Mouse (Mus musculus) forebrain, embryonic 12.5 days (tissue): Measurements from ENCODE around the gene Gm20388. TPM values are rescaled to one million over a fixed set of nuclear protein-coding genes. Genes with fewer than 3 reads are reported as not detected.

Source experiments
- ATAC-seq: fragments of 200-750 bp; cut with Nextera tagmentation; 2 replicates; pipeline ENCODE4 v1.8.0; 2017; ENCODE audit warnings: moderate TSS enrichment; ENCODE audit not compliant: low FRiP score
- H3K27ac ChIP-seq: fragments of 300-500 bp; sonication (generic); 2 replicates; pipeline ENCODE4 v1.5.1; 2016; ENCODE audit warnings: mild to moderate bottlenecking
- H3K27me3 ChIP-seq: fragments of 300-500 bp; sonication (generic); 2 replicates; pipeline ENCODE4 v1.6.1; 2016; ENCODE audit warnings: mild to moderate bottlenecking
- H3K36me3 ChIP-seq: fragments of 300-500 bp; sonication (generic); replicated peaks from 2 replicates; pipeline ENCODE4 v1.6.1; 2016; ENCODE audit warnings: mild to moderate bottlenecking
- H3K4me1 ChIP-seq: fragments of 300-500 bp; sonication (generic); 2 replicates; pipeline ENCODE4 v1.6.1; 2016
- H3K4me2 ChIP-seq: fragments of 300-500 bp; sonication (generic); 2 replicates; pipeline ENCODE4 v1.6.1; 2016; ENCODE audit warnings: mild to moderate bottlenecking, moderate library complexity
- H3K4me3 ChIP-seq: fragments of 300-500 bp; sonication (generic); replicated peaks from 2 replicates; pipeline ENCODE4 v1.5.1; 2016; ENCODE audit warnings: mild to moderate bottlenecking
- H3K9ac ChIP-seq: fragments of 300-500 bp; sonication (generic); 2 replicates; pipeline ENCODE4 v1.6.1; 2016; ENCODE audit warnings: mild to moderate bottlenecking
- H3K9me3 ChIP-seq: fragments of 300-500 bp; sonication (generic); 2 replicates; pipeline ENCODE4 v1.6.1; 2016
- WGBS: fragments of 180-500 bp; shearing (Covaris S2); methylation state at CpG from one replicate; pipeline ENCODE4 v1.1.7; 2016; 5-methylcytosine and 5-hydroxymethylcytosine counted together
- polyA plus RNA-seq: library from polyadenylated mRNA; unstranded; fragments of >200 nt; fragmentation: Nextera tagmentation; extraction: Ambion mirVana; gene quantifications from 2 replicates; pipeline ENCODE4 v1.2.1, GENCODE M21; 2016

The Gm20388 gene
- polyA plus RNA-seq, 1 experiment from 2014 or later = not detected

DNA sequence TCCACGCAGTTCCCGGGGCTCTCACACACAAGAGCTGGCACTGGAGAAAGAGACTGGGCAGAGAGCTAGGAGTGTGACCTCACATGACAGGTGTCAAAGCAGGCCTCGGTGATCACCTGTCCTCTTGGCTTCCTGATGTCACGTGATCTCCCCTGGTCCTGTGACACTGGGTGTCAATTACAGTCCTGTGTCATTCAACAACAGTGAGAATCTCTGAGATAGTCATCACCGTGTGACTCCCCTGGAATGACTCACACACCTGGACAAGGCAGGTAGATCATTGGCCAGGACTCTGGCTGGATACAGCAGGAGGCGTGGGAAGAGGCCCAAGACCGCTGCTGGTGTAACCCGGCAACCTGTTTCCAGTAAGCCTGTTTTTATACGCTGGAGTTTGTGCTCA is 3826.3 kb downstream of the Gm20388 start:
- Histone ChIP-seq H3K27ac (no peak overlapping the region), H3K4me1 (peaks cover 17% of the 10 kb centered on the region), H3K9me3 (no peaks in the 10 kb centered on the region), H3K27me3 (peaks cover 9% of the 10 kb centered on the region; the same call in 1 of the 2 replicates), H3K9ac (no peak overlapping the region), H3K36me3 (no peaks in the 10 kb centered on the region), H3K4me2 (no peak overlapping the region), H3K4me3 (no peak overlapping the region)
- no peak for ATAC-seq
- WGBS = 85% methylated on average over 9 of the region's 9 CpGs

DNA sequence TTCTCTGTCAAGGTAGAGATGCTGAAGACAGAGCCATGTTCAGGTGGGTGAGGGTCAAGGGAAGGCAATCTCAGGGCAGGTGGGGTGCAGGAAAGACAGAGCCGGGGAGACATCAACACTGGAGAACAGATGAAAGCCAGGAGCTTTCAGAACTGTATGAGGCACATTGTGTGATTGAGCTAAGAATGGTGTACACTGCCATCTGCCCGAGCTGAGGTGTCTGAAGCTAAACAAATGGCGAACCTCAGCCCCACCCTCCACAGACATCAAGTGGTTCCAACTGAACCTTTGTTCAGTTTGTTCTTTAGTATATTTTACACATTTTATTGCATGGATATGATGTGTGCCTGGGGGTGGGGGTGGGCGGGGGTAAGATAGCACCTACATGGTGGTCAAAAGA is 3829.6 kb downstream of the Gm20388 start:
- 75% methylated on average over 4 of the region's 4 CpGs for WGBS

DNA sequence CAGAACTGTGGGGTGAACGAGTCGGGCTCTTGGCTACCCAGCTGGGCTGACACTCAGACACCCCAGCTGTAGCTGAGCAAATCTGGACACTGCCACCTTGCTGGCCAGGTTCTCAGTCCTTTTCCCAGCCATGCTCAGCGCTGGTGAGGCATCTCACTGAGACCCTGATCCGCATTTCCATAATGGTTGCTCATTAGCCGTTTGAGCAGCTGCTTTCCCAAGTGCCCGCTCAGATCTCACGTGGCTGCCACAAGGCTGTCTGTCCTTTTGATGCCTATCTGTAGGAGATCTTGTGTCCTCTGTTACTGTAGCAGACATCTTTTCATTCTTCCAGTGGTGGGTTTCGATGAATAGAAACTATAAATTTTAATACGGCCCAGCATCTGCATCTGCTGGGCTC is 3830.6 kb downstream of the Gm20388 start:
- Histone ChIP-seq H3K4me2 (no peak overlapping the region), H3K9ac (no peak overlapping the region), H3K36me3 (no peaks in the 10 kb centered on the region), H3K9me3 (no peaks in the 10 kb centered on the region), H3K4me3 (no peak overlapping the region), H3K27me3 (peaks cover 9% of the 10 kb centered on the region; the same call in 1 of the 2 replicates), H3K4me1 (peaks cover 17% of the 10 kb centered on the region), H3K27ac (peak overlapping the region; percentile 50; the same call in 1 of the 2 replicates)
- WGBS = 49% methylated on average over 9 of the region's 9 CpGs
- peak; percentile 55; the same call in 1 of the 2 replicates for ATAC-seq

More for the DNA sequence above, 3829.6 kb downstream of the Gm20388 start:
- Histone ChIP-seq H3K4me2 (no peak overlapping the region), H3K36me3 (no peaks in the 10 kb centered on the region), H3K27ac (no peak overlapping the region), H3K9ac (no peak overlapping the region), H3K4me1 (peaks cover 17% of the 10 kb centered on the region), H3K9me3 (no peaks in the 10 kb centered on the region), H3K4me3 (no peak overlapping the region), H3K27me3 (peaks cover 9% of the 10 kb centered on the region; the same call in 1 of the 2 replicates)
- ATAC-seq = no peak

DNA sequence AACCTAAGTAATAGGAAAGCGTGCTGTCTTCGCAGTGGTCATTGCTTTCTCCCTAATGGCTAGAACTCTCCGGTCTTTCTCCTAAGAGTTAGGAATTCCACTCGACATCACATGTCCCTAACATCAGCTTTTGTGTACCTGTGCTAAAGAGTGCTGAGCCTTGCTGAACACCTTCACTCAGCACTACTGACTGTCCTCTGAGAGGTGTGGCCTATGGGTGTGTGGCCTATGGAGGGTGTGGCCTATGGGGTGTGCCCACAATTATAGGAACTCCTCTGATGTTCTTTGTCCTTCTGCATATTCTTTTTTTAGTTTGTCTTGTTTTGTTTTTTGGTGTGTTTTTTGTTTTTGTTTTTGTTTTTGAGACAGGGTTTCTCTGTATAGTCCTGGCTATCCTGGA is 3835.8 kb downstream of the Gm20388 start:
- Histone ChIP-seq H3K4me3 (no peak overlapping the region), H3K4me1 (peaks cover 2% of the 10 kb centered on the region; the same call in 1 of the 2 replicates), H3K36me3 (no peaks in the 10 kb centered on the region), H3K27me3 (no peaks in the 10 kb centered on the region), H3K9me3 (no peaks in the 10 kb centered on the region), H3K9ac (no peak overlapping the region), H3K4me2 (no peak overlapping the region), H3K27ac (no peak overlapping the region)
- ATAC-seq = no peak
- WGBS = 91% methylated on average over 4 of the region's 4 CpGs

DNA sequence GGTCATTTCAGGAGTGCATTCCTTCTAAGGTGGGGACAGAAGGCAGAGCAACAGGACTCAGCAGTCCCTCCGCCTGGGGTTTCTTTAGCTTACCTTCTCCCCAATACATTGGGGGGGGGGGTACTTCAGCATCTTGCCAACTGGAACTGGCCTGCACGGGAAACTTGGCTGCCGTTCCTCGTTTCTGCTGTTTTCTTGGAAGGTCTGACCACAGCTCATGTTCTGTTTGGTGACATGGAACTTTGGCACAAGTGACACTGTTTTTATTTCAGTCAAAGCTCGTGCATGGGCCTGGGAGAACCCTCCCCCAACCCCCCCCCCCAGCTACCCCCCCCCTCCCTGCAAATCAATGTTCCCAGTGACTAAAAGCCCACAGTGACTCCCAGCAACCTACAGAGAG is 3837.1 kb downstream of the Gm20388 start:
- 50% methylated on average over 5 of the region's 5 CpGs for WGBS

DNA sequence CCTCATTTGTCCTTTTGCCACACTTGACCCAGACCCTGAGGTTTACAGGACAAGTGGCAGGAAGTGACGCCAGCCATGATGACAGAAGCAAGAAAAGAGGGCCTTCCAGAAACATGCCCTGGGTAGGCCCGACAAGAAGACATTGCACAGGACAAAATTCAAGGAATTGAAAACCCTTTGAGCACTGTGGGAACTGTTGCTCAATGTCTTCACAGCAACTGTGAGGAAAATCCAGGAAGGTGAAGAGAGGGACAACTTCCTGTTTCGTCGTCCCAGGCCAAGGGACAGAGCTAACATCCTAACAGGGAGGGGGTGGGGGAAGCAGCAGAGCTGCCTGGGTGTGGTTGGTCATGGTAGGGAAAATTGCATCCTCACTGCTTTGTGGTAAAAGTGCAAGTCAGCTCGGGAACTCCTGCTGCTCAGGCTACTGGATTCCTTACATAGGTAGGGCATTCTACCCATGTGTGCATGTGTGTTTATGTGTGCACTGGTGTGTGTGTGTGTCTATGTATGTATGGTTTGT is 3839.6 kb downstream of the Gm20388 start:
- WGBS = 77% methylated on average over 5 of the region's 5 CpGs
- H3K4me1 ChIP-seq = peaks cover 20% of the 10 kb centered on the region
- no peaks in the 10 kb centered on the region for H3K9me3 ChIP-seq
- no peak overlapping the region for H3K4me2 ChIP-seq
- H3K9ac ChIP-seq = no peak overlapping the region
- no peaks in the 10 kb centered on the region for H3K36me3 ChIP-seq
- no peak overlapping the region for H3K27ac ChIP-seq
- ATAC-seq = no peak
- no peak overlapping the region for H3K4me3 ChIP-seq
- H3K27me3 ChIP-seq = no peaks in the 10 kb centered on the region

More for the DNA sequence above, 3837.1 kb downstream of the Gm20388 start:
- Histone ChIP-seq H3K4me1 (peaks cover 1% of the 10 kb centered on the region), H3K27ac (no peak overlapping the region), H3K4me3 (no peak overlapping the region), H3K9ac (no peak overlapping the region), H3K9me3 (no peaks in the 10 kb centered on the region), H3K36me3 (no peaks in the 10 kb centered on the region), H3K27me3 (no peaks in the 10 kb centered on the region), H3K4me2 (no peak overlapping the region)
- ATAC-seq = no peak

DNA sequence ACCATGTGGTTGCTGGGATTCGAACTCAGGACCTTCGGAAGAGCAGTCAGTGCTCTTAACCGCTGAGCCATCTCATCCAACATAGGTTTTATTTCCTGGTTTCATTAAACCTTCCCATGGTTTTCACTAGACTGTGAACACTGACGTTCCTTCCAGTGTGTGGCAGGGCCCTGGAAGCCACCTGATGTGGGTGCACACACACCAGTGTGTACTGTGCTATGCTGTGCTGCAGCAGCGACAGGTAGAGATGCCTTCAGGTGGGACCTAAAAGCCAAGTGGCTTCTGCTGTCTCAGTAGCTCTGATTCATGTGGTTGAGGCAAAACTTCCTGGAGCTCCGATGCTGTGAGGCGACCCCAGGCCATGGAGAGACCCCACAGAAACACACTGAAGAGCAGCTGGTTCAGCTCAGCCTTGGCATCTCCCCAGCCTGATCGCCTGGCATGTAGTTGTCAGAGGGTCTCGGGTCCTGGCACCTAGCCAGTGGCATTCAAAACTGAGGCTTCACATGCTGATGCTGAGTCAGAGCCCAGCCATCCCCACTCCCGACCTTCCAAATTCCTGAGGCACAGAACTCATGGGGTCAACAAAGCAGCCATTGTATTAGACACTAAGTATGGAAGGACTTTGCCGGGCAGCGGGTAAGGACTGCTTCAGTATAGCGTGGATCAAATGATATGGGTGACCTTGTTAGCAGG is 3842.3 kb downstream of the Gm20388 start:
- Histone ChIP-seq H3K9ac (no peak overlapping the region), H3K27me3 (no peaks in the 10 kb centered on the region), H3K27ac (peak overlapping the region; percentile 81), H3K4me1 (peaks cover 27% of the 10 kb centered on the region), H3K4me3 (no peak overlapping the region), H3K36me3 (no peaks in the 10 kb centered on the region), H3K4me2 (peak overlapping the region; percentile 46; the same call in 1 of the 2 replicates), H3K9me3 (no peaks in the 10 kb centered on the region)
- 0 out of 2 replicates have a peak, but pooled peaks have one; percentile 59 for ATAC-seq
- WGBS = 44% methylated on average over 13 of the region's 13 CpGs

DNA sequence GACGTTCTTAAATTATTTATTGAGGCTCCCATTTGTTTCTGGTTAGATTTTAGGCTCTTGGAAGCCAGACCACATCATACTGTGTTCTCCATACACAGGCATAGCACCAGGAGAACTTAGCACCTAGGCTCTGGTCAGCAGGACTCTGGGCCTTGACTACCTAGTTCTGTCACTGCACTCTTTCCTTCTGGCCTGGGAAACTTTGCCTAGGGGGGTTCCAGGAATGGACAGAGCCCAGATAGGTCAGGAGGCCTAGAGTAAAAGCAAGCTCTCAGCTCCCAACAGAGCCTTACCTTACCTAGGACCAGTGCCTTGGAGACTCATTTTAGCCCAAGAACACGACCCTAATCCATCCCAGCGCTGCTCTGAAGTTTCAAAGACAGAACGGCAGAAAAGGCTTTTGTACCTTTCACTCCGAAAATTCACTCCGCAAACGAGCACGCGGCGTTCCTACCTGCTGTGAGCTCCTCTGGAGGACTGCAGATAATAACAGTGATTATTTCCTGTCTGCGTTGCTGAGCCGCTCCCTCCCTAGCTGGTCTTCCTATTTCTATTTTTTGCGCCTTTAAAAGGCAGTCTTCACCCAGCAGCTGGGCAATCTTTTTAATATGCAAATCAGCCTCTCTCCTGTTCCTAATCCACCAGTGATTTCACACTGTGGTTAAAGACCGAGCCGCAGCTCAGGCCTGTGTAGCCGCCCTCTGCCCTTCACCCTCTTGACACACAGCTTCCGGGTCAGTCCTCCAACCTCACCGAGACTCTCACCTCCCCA is 3843.1 kb downstream of the Gm20388 start:
- H3K9ac ChIP-seq = 0 out of 2 replicates have a peak overlapping the region, but pooled peaks have one; percentile 25
- no peaks in the 10 kb centered on the region for H3K27me3 ChIP-seq
- H3K4me3 ChIP-seq = peak overlapping the region; percentile 10; the same call in 1 of the 2 replicates
- peaks cover 27% of the 10 kb centered on the region for H3K4me1 ChIP-seq
- peak overlapping the region; percentile 46 for H3K4me2 ChIP-seq
- 2% methylated on average over 18 of the region's 18 CpGs for WGBS
- H3K9me3 ChIP-seq = no peaks in the 10 kb centered on the region
- H3K27ac ChIP-seq = peak overlapping the region; percentile 81
- no peaks in the 10 kb centered on the region for H3K36me3 ChIP-seq
- ATAC-seq = peak; percentile 63

DNA sequence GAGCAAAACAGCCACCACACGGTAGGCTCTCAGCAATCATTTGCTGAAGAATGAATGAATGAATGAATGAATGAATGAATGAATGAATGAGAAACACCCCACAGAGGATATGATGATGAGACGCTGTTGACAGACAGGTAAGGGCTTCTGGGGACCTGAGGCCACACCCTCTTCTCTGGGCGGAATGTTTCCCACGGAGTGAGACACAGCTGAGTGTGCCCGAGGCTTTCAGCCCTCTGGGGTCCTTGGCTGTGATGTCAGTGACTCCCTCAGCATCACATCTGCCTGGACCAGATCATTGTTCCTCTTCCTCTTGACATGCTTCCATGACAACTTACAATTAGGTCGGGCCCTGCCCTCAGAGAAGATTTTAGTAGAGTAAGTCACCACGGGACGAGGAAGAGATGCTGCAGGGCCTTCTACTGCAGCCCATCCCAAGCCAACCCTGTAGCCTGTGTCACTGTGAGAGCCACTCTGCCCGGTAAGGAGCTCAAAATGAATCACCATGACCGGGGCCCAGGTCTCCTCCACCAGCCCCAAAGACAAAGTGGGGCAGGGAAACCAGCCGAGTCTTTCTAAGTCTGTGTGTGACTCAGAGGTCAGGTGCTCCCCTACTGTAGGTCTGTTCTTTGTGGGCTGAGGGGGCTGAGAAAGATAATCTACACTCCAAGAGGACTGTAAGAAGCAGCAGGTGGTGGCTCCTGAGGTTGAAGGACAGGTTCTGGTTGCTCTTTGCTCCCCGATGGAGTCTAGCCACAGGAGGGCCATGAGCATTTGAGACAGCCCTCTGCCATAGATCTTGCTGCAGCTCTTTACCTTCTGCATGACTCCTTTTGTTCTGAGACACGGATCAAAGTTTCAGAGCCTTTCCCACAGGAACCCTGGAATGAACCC is 3844.1 kb downstream of the Gm20388 start:
- Histone ChIP-seq H3K4me3 (no peak overlapping the region), H3K4me1 (peaks cover 31% of the 10 kb centered on the region), H3K27ac (no peak overlapping the region), H3K36me3 (no peaks in the 10 kb centered on the region), H3K27me3 (no peaks in the 10 kb centered on the region), H3K4me2 (peak overlapping the region; percentile 46; the same call in 1 of the 2 replicates), H3K9me3 (no peaks in the 10 kb centered on the region), H3K9ac (no peak overlapping the region)
- ATAC-seq = peak; percentile 25; the same call in 1 of the 2 replicates
- 75% methylated on average over 13 of the region's 13 CpGs for WGBS

DNA sequence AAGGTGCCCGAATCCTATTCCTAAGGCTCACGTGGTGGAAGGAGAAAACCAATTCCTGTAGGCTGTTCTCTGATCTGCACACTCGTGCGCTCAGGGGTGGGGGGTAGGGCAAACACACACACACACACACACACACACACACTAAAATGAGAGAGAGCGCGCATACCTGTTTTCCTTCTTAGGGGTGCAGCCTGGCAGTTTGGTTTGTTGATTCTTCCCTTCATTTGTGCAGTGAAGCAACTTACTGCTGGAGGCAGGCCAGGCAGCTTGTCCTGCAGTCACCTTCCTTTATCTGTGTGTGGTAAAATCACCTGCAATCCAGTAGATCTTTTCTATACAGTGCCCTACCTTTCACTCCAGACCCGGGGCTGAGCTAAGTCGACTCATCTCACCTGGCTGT is 3846.3 kb downstream of the Gm20388 start:
- no peaks in the 10 kb centered on the region for H3K36me3 ChIP-seq
- ATAC-seq = no peak
- peaks cover 51% of the 10 kb centered on the region for H3K4me1 ChIP-seq
- no peaks in the 10 kb centered on the region for H3K9me3 ChIP-seq
- no peaks in the 10 kb centered on the region for H3K27me3 ChIP-seq
- 79% methylated on average over 8 of the region's 8 CpGs for WGBS
- H3K4me2 ChIP-seq = no peak overlapping the region
- no peak overlapping the region for H3K27ac ChIP-seq
- H3K4me3 ChIP-seq = no peak overlapping the region
- H3K9ac ChIP-seq = no peak overlapping the region

DNA sequence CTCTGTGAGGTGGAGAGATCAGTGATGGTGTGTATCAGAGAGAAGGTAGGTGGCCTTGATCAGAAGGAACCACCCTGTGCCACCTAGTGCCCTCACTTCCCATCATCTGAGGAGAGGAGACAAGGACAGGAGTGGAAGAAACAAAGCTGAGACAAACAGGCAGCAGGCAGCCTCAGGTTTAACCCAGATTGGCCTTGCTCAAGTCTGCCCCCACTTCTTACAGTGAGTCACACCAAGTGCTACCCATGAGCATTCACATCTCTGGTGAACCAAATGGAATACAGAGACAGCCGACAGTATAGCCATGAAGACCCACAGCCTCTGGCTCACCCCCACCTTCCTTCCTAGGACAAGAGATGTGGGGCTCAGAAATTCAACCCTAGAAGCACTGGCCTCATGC is 3848.3 kb downstream of the Gm20388 start:
- no peak overlapping the region for H3K27ac ChIP-seq
- no peak for ATAC-seq
- no peaks in the 10 kb centered on the region for H3K36me3 ChIP-seq

More for the DNA sequence above, 3848.3 kb downstream of the Gm20388 start:
- Histone ChIP-seq H3K4me1 (peaks cover 41% of the 10 kb centered on the region), H3K4me3 (no peak overlapping the region), H3K27me3 (0 out of 2 replicates have a peak, but pooled peaks cover 7% of the 10 kb centered on the region), H3K9me3 (no peaks in the 10 kb centered on the region), H3K9ac (no peak overlapping the region), H3K4me2 (no peak overlapping the region)
- WGBS = 90% methylated on average over 1 of the region's 1 CpGs
